Mouse (Mus musculus): Measurements from ENCODE around the gene Cers5. TPM values are rescaled to one million over a fixed set of nuclear protein-coding genes. Genes with fewer than 3 reads are reported as not detected.

The Cers5 gene
- total and polyA plus RNA-seq, 3 experiments = 17.4 to 21.6 (median 17.9) TPM

DNA sequence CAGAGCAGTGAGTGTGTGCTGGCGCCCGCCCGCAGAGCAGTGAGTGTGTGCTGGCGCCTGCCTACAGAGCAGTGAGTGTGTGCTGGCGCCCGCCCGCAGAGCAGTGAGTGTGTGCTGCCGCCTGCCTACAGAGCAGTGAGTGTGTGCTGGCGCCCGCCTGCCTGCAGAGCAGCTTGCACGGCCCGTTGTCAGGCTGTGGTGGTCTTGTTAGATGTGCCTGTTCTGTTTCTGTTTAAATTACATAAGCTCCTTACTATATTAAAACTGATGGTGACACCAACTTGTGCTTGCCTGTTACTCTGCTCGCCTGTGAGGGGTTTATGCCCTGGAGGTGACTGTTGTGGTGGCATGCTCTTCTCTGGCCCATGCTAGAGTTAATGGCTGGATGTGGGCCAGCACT lies 64.5 kb downstream of the Cers5 start:
- H3K4me3 ChIP-seq = no peak overlapping the region
- peaks cover 5% of the 10 kb centered on the region for H3K36me3 ChIP-seq (ENCODE audit: control insufficient read depth, insufficient read depth, low read length)
- H3K27ac ChIP-seq = no peak overlapping the region
- peaks cover 2% of the 10 kb centered on the region; the same call in 1 of the 2 replicates for H3K4me1 ChIP-seq (ENCODE audit: control insufficient read depth, insufficient read depth, low read length)
- intact Hi-C loops (cut with DNase I) = no loop called here
- H3K9ac ChIP-seq (ENCODE audit: low read depth, low read length) = no peak overlapping the region
- TF ChIP-seq EP300 (IDR thresholded peaks at IDR 0.05; ENCODE audit: insufficient read depth, low read depth, low read length) (no peak), POLR2A (IDR thresholded peaks at IDR 0.05; ENCODE audit: insufficient read depth, low read depth, low read length) (no peak), CTCF (IDR thresholded peaks at IDR 0.05) (no peak)
- H3K27me3 ChIP-seq (ENCODE audit: control insufficient read depth, insufficient read depth, low read length) = no peaks in the 10 kb centered on the region
- H3K79me2 ChIP-seq (replicated peaks; ENCODE audit: control insufficient read depth, insufficient read depth, low read length) = no peaks in the 10 kb centered on the region
- 93% methylated on average over 13 of the region's 13 CpGs for WGBS
- no peak for DNase-seq

DNA sequence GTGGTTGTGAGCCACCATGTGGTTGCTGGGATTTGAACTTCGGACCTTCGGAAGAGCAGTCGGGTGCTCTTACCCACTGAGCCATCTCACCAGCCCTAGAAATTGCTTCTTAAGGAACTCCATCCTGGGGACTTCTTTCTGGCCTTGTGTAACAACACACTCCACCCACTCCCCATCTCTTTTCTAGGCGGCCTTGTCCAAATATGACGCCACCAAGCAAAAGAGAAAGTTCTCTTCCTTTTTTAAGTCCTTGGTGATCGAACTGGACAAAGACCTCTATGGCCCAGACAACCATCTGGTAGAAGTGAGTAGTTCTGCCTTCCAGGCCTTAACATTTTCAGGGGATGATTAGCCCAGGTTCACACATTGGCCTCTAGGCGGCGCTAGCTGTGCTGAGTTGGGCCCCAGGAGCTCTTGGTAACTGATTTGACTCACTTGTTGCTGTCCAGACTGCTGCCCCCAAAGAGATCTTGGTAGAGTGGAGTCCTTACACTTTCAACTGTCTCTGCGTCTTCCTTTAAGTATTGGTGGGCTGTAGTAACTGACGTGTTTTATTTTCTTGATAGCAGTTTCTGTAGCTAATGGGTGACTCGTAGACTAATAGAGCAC lies 67.1 kb downstream of the Cers5 start, which contains the start of gene Gm17349:
TSS of gene Gm17349 (minus strand) at position 51 of the 609 bp plus-strand sequence.
- peak within 1 kb of the TSS; percentile 36 for H3K4me3 ChIP-seq
- peaks cover 5% of the 10 kb centered on the region for H3K36me3 ChIP-seq (ENCODE audit: control insufficient read depth, insufficient read depth, low read length)
- peak; percentile 62 to 68 for DNase-seq
- H3K4me1 ChIP-seq (ENCODE audit: control insufficient read depth, insufficient read depth, low read length) = peaks cover 4% of the 10 kb centered on the region
- no peaks in the 10 kb centered on the region for H3K79me2 ChIP-seq (replicated peaks; ENCODE audit: control insufficient read depth, insufficient read depth, low read length)
- H3K27me3 ChIP-seq (ENCODE audit: control insufficient read depth, insufficient read depth, low read length) = no peaks in the 10 kb centered on the region
- WGBS = 57% methylated on average over 11 of the region's 11 CpGs
- no peak for TF ChIP-seq EP300 (IDR thresholded peaks at IDR 0.05; ENCODE audit: insufficient read depth, low read depth, low read length)
- TF ChIP-seq CTCF (IDR thresholded peaks at IDR 0.05) = peak; percentile 94
- no peak for TF ChIP-seq POLR2A (IDR thresholded peaks at IDR 0.05; ENCODE audit: insufficient read depth, low read depth, low read length)
- H3K9ac ChIP-seq (ENCODE audit: low read depth, low read length) = peak within 1 kb of the TSS; percentile 51
- peak within 1 kb of the TSS; percentile 99 for H3K27ac ChIP-seq
- intact Hi-C loops (cut with DNase I) = no loop called here

GRCm38 (mm10) chr15:99704881-99705280 lies 67.8 kb downstream of the Cers5 start:
- peak overlapping the region; percentile 51 for H3K9ac ChIP-seq (ENCODE audit: low read depth, low read length)
- no peaks in the 10 kb centered on the region for H3K27me3 ChIP-seq (ENCODE audit: control insufficient read depth, insufficient read depth, low read length)
- peaks cover 4% of the 10 kb centered on the region for H3K4me1 ChIP-seq (ENCODE audit: control insufficient read depth, insufficient read depth, low read length)
- DNase-seq = peak in 1 of 2 experiments; percentile 70
- WGBS = 27% methylated on average over 7 of the region's 7 CpGs
- H3K36me3 ChIP-seq (ENCODE audit: control insufficient read depth, insufficient read depth, low read length) = peaks cover 5% of the 10 kb centered on the region
- intact Hi-C loops (cut with DNase I) = no loop called here
- H3K79me2 ChIP-seq (replicated peaks; ENCODE audit: control insufficient read depth, insufficient read depth, low read length) = no peaks in the 10 kb centered on the region
- H3K27ac ChIP-seq = peak overlapping the region; percentile 99
- H3K4me3 ChIP-seq = no peak overlapping the region; the same call in 1 of the 2 replicates
- TF ChIP-seq CTCF (IDR thresholded peaks at IDR 0.05) (peak; percentile 3; the same call in 1 of the 2 replicates), EP300 (IDR thresholded peaks at IDR 0.05; ENCODE audit: insufficient read depth, low read depth, low read length) (peak; percentile 47; the same call in 1 of the 2 replicates), POLR2A (IDR thresholded peaks at IDR 0.05; ENCODE audit: insufficient read depth, low read depth, low read length) (peak; percentile 79)

DNA sequence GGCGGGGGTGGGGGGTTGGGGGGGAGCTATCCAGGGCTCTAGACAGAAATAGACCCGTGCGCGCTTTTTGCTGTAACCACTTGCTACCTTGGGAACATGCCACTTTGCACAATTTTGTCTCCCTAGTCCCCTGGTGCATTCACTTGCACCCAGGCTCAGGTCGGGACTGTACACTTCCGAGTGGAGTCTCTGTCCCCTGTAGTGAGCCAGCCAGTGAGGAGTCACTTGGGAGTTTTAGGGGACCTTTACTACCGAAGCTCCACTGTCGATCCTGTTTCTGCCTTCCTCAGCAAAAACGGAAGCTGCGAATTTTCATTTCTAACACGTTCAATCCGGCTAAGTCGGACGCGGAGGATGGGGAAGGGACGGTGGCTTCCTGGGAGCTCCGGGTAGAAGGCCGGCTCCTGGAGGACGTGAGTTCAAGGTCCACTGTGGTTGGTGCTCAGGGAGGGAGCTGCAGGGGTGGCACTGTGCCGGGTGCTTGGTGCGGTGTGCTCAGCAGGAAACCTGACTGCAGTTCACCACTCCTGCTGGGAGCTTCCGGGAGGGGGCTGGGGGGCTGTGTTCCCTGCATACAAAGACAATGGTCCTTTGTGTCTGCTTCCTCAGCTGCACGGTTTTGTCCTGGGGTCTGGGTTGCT lies 68.5 kb downstream of the Cers5 start:
- 23% methylated on average over 23 of the region's 23 CpGs for WGBS
- Histone ChIP-seq H3K27ac (peak overlapping the region; percentile 99), H3K27me3 (ENCODE audit: control insufficient read depth, insufficient read depth, low read length) (no peaks in the 10 kb centered on the region), H3K4me3 (peak overlapping the region; percentile 36), H3K36me3 (ENCODE audit: control insufficient read depth, insufficient read depth, low read length) (peaks cover 5% of the 10 kb centered on the region), H3K79me2 (replicated peaks; ENCODE audit: control insufficient read depth, insufficient read depth, low read length) (no peaks in the 10 kb centered on the region), H3K4me1 (ENCODE audit: control insufficient read depth, insufficient read depth, low read length) (peaks cover 4% of the 10 kb centered on the region), H3K9ac (ENCODE audit: low read depth, low read length) (peak overlapping the region; percentile 51)
- no peak for DNase-seq
- intact Hi-C loops (cut with DNase I) = no loop called here
- TF ChIP-seq POLR2A (IDR thresholded peaks at IDR 0.05; ENCODE audit: insufficient read depth, low read depth, low read length) (peak; percentile 54; the same call in 1 of the 2 replicates), EP300 (IDR thresholded peaks at IDR 0.05; ENCODE audit: insufficient read depth, low read depth, low read length) (no peak), CTCF (IDR thresholded peaks at IDR 0.05) (no peak)

DNA sequence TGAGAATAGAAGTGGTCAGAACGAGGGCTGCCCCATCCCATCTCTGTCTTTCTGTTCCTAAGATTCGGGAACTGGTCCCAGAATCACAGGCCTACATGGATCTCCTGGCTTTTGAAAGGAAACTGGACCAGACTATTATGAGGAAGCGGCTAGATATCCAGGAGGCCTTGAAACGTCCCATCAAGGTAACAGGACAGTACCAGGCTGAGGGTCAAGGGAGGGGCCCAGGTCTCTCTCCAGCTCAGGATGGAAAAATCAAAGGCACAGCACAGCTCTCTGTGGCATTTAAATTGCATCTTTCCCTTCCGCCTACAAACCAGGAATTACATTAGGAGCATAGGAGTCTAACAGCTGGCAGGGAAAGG lies 69.0 kb downstream of the Cers5 start:
- peaks cover 6% of the 10 kb centered on the region for H3K4me1 ChIP-seq (ENCODE audit: control insufficient read depth, insufficient read depth, low read length)
- intact Hi-C loops (cut with DNase I) = loop anchor here (2.0 kb wide), 1 partner anchor 21 kb away; the partner anchor contains the start of gene Cox14

More for the DNA sequence above, 69.0 kb downstream of the Cers5 start:
- no peak for TF ChIP-seq CTCF (IDR thresholded peaks at IDR 0.05)
- TF ChIP-seq POLR2A (IDR thresholded peaks at IDR 0.05; ENCODE audit: insufficient read depth, low read depth, low read length) = no peak
- TF ChIP-seq EP300 (IDR thresholded peaks at IDR 0.05; ENCODE audit: insufficient read depth, low read depth, low read length) = no peak
- peak overlapping the region; percentile 99 for H3K27ac ChIP-seq
- no peak for DNase-seq
- no peak overlapping the region for H3K4me3 ChIP-seq
- no peaks in the 10 kb centered on the region for H3K79me2 ChIP-seq (replicated peaks; ENCODE audit: control insufficient read depth, insufficient read depth, low read length)
- H3K36me3 ChIP-seq (ENCODE audit: control insufficient read depth, insufficient read depth, low read length) = peaks cover 5% of the 10 kb centered on the region
- H3K27me3 ChIP-seq (ENCODE audit: control insufficient read depth, insufficient read depth, low read length) = no peaks in the 10 kb centered on the region
- WGBS = 34% methylated on average over 5 of the region's 5 CpGs
- H3K9ac ChIP-seq (ENCODE audit: low read depth, low read length) = no peak overlapping the region

Measured in heart, adult 2 months (tissue).